In the genomic region with DNA sequence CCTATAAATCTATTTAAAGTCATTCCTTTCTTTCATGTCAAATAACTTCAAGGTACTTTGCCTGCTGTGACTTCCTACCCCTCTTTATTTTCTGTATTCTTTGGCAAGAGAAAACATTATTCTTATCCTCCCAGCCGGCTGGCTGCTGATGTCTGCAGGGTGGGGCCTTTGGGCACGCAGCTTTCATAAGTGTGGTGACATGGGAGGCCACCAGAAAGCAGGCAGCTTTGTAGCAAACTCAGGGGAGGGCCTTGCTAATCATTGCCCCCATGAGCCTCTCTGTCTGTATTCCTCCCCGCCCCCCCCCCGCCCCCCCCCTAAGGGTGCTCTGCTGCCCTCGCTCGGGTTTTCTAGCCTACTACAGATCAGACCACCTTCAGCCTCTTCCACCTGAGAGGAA, we compare ENCODE assay signal across 13 mouse cellular contexts. TPM values are rescaled to one million over a fixed set of nuclear protein-coding genes. Genes with fewer than 3 reads are reported as not detected.
A peak's percentile ranks its signal among the peaks of the same experiment; 100 is the strongest.
DNase-seq lines count a peak whose midpoint lies in the region; ATAC-seq and TF ChIP-seq lines count a peak whose summit lies in the region.
"Had no signal": no experiment of that assay in that cellular context is flagged by ENCODE, and none has a peak within 500 bp of the region (broad histone marks: within the 10 kb centered on the region; RNA-seq: fewer than 3 reads in every experiment).

No protein-coding gene starts in this region.

- no peak for DNase-seq in heart, embryonic 10.5 days (ENCODE audit: low spot score)
- DNase-seq in heart, postnatal 36 days: no peak
- DNase-seq in ES-E14 (ENCODE audit: low read depth, low spot score): no peak
- no peak for DNase-seq in forebrain, postnatal 0 days
- DNase-seq in midbrain, embryonic 14.5 days: peak; percentile 3
- DNase-seq in adrenal gland, adult 8-10 months: no peak
- no peak for DNase-seq in cerebellum, postnatal 25 days
- no peak for DNase-seq in left cerebral cortex, adult 9 months (ENCODE audit: low spot score in 2 of 2)
- DNase-seq: B cell, adult 2 months; cerebellum, adult 9-10 months; kidney, adult 2 months had no signal

- 0% methylated on average over 6 of the region's 6 CpGs for WGBS in heart, embryonic 10.5 days
- WGBS in forebrain, postnatal 0 days: 5% methylated on average over 4 of the region's 6 CpGs
- WGBS in midbrain, embryonic 14.5 days: 2% methylated on average over 6 of the region's 6 CpGs

- in situ Hi-C loops in ES-E14 (cut with MboI; ENCODE audit: low sequenced_read_pairs in 2 of 2, unreplicated experiment in 2 of 2): no loop called here

- no peak for TF ChIP-seq CTCF in forebrain, postnatal 0 days (IDR thresholded peaks at IDR 0.05; ENCODE audit: low read depth)

- no peaks in the 10 kb centered on the region for H3K36me3 ChIP-seq in heart, embryonic 10.5 days
- H3K36me3 ChIP-seq in ES-E14 (ENCODE audit: control insufficient read depth, insufficient read depth, low read length, poor library complexity, severe bottlenecking): no peaks in the 10 kb centered on the region
- H3K36me3 ChIP-seq in forebrain, postnatal 0 days (ENCODE audit: insufficient read depth): no peaks in the 10 kb centered on the region
- no peaks in the 10 kb centered on the region for H3K36me3 ChIP-seq in midbrain, embryonic 14.5 days (ENCODE audit: control insufficient read depth, insufficient read depth, low read length)

- H3K27me3 ChIP-seq in heart, embryonic 10.5 days (ENCODE audit: insufficient read depth, poor library complexity, severe bottlenecking): no peaks in the 10 kb centered on the region
- no peaks in the 10 kb centered on the region for H3K27me3 ChIP-seq in forebrain, postnatal 0 days (ENCODE audit: insufficient read depth, low read length)
- no peaks in the 10 kb centered on the region for H3K27me3 ChIP-seq in midbrain, embryonic 14.5 days (ENCODE audit: control insufficient read depth, insufficient read depth, low read length)

- H3K4me1 ChIP-seq in heart, embryonic 10.5 days: peaks cover 4% of the 10 kb centered on the region; the same call in 1 of the 2 replicates
- H3K4me1 ChIP-seq in ES-E14 (ENCODE audit: control insufficient read depth in 2 of 2, insufficient read depth in 2 of 2, low read length in 2 of 2, poor library complexity in 1 of 2): peaks cover 7 to 11% of the 10 kb centered on the region in 2 experiments; a peak in 2 of 4 replicates
- H3K4me1 ChIP-seq in forebrain, postnatal 0 days (ENCODE audit: insufficient read depth): no peaks in the 10 kb centered on the region
- no peaks in the 10 kb centered on the region for H3K4me1 ChIP-seq in midbrain, embryonic 14.5 days (ENCODE audit: control insufficient read depth, insufficient read depth, low read length)

- H3K9ac ChIP-seq in ES-E14 (ENCODE audit: insufficient read depth, low read depth, low read length, poor library complexity, severe bottlenecking): 0 out of 2 replicates have a peak overlapping the region, but pooled peaks have one; percentile 31
- no peak overlapping the region for H3K9ac ChIP-seq in forebrain, postnatal 0 days
- no peak overlapping the region for H3K9ac ChIP-seq in midbrain, embryonic 14.5 days (replicated peaks; ENCODE audit: low read length)

- intact Hi-C loops in heart, postnatal 36 days (cut with DNase I): no loop called here

- peak overlapping the region; percentile 24; the same call in 1 of the 2 replicates for H3K4me3 ChIP-seq in heart, embryonic 10.5 days
- H3K4me3 ChIP-seq in ES-E14 (ENCODE audit: insufficient read depth in 1 of 2, low read depth in 1 of 2, low read length in 2 of 2, poor library complexity in 1 of 2, severe bottlenecking in 1 of 2): peak overlapping the region; percentile 52 to 60; a peak in 2 of 4 replicates
- H3K4me3 ChIP-seq in forebrain, postnatal 0 days (ENCODE audit: low read depth, low read length): peak overlapping the region; percentile 9; the same call in 1 of the 2 replicates
- H3K4me3 ChIP-seq in midbrain, embryonic 14.5 days (replicated peaks; ENCODE audit: low read depth, low read length): no peak overlapping the region

- no peak for ATAC-seq in forebrain, postnatal 0 days
- ATAC-seq in midbrain, embryonic 14.5 days (ENCODE audit: low FRiP score, low TSS enrichment): no peak

- no peak overlapping the region for H3K27ac ChIP-seq in heart, embryonic 10.5 days
- no peak overlapping the region for H3K27ac ChIP-seq in ES-E14 (ENCODE audit: insufficient read depth, low read depth, low read length, poor library complexity, severe bottlenecking)
- no peak overlapping the region for H3K27ac ChIP-seq in forebrain, postnatal 0 days (ENCODE audit: low read depth, low read length)
- H3K27ac ChIP-seq in midbrain, embryonic 14.5 days (replicated peaks; ENCODE audit: low read depth, low read length): no peak overlapping the region

- H3K9me3 ChIP-seq in heart, embryonic 10.5 days: no peaks in the 10 kb centered on the region
- H3K9me3 ChIP-seq in ES-E14 (ENCODE audit: control insufficient read depth, insufficient read depth, low read depth, low read length): no peaks in the 10 kb centered on the region; the same call in 1 of the 2 replicates
- no peaks in the 10 kb centered on the region for H3K9me3 ChIP-seq in forebrain, postnatal 0 days (ENCODE audit: low read length)
- H3K9me3 ChIP-seq in midbrain, embryonic 14.5 days (ENCODE audit: control insufficient read depth, low read length): no peaks in the 10 kb centered on the region

- 0 out of 2 replicates have a peak overlapping the region, but pooled peaks have one; percentile 27 for H3K4me2 ChIP-seq in forebrain, postnatal 0 days (ENCODE audit: low read depth)
- peak overlapping the region; percentile 31; the same call in 1 of the 2 replicates for H3K4me2 ChIP-seq in midbrain, embryonic 14.5 days (ENCODE audit: low read length)

TF ChIP-seq in ES-E14, 5 proteins besides CTCF, POLR2A, EP300 and RAD21:
- TF ChIP-seq HCFC1 (IDR thresholded peaks at IDR 0.05; ENCODE audit: borderline replicate concordance, insufficient read depth, low read length): no peak
- no peak for TF ChIP-seq ZC3H11A (IDR thresholded peaks at IDR 0.05; ENCODE audit: borderline replicate concordance, low read depth, low read length)
- TF ChIP-seq MAFK (IDR thresholded peaks at IDR 0.05; ENCODE audit: insufficient read depth, low read depth, low read length): no peak
- no peak for TF ChIP-seq CHD2 (IDR thresholded peaks at IDR 0.05; ENCODE audit: low read depth, low read length)
- no peak for TF ChIP-seq ZNF384 (IDR thresholded peaks at IDR 0.05; ENCODE audit: low read depth, low read length)

RNA-seq across cellular contexts. Expression of gene Olfr45, which starts 5.9 kb away (rescaled TPM):
- polyA plus RNA-seq in heart, embryonic 10.5 days (2016; fragmentation: Nextera tagmentation; extraction: Ambion mirVana): not detected in 2 replicates
- total RNA-seq in heart, postnatal 36 days (2021): not detected
- total RNA-seq in ES-E14 (2012; rRNA removed): not detected in 2 replicates
- not detected in 2 replicates for total RNA-seq in forebrain, postnatal 0 days (2014; rRNA removed)
- polyA plus RNA-seq in forebrain, postnatal 0 days (2015; fragmentation: Nextera tagmentation; extraction: Ambion mirVana): not detected in 2 replicates
- not detected in 2 replicates for polyA plus RNA-seq in midbrain, embryonic 14.5 days (2014; fragmentation: Nextera tagmentation; extraction: Ambion mirVana)
- not detected for total RNA-seq in adrenal gland, adult 8-10 months (2022)
- polyA plus RNA-seq: kidney, adult 2 months; testis, adult 2 months had no signal

RNA-seq across cellular contexts. Expression of gene Olfr539, which starts 16.1 kb away (rescaled TPM):
- polyA plus RNA-seq in heart, embryonic 10.5 days (2016; fragmentation: Nextera tagmentation; extraction: Ambion mirVana): not detected in 2 replicates
- not detected for total RNA-seq in heart, postnatal 36 days (2021)
- total RNA-seq in ES-E14 (2012; rRNA removed): 0.40 and 0.53 TPM in 2 replicates
- under 0.01 TPM in 2 replicates for total RNA-seq in forebrain, postnatal 0 days (2014; rRNA removed)
- polyA plus RNA-seq in forebrain, postnatal 0 days (2015; fragmentation: Nextera tagmentation; extraction: Ambion mirVana): 0.05 TPM in 1 of 2 replicates, not detected in the other
- polyA plus RNA-seq in midbrain, embryonic 14.5 days (2014; fragmentation: Nextera tagmentation; extraction: Ambion mirVana): not detected in 2 replicates
- under 1 TPM; 0.03 TPM for total RNA-seq in adrenal gland, adult 8-10 months (2022)
- polyA plus RNA-seq: kidney, adult 2 months; limb, embryonic 11.5 days had no signal

RNA-seq across cellular contexts. Expression of gene Olfr541, which starts 21.2 kb away (rescaled TPM):
- not detected in 2 replicates for polyA plus RNA-seq in heart, embryonic 10.5 days (2016; fragmentation: Nextera tagmentation; extraction: Ambion mirVana)
- not detected for total RNA-seq in heart, postnatal 36 days (2021)
- total RNA-seq in ES-E14 (2012; rRNA removed): not detected in 2 replicates
- total RNA-seq in forebrain, postnatal 0 days (2014; rRNA removed): not detected in 2 replicates
- polyA plus RNA-seq in forebrain, postnatal 0 days (2015; fragmentation: Nextera tagmentation; extraction: Ambion mirVana): not detected in 2 replicates
- not detected in 2 replicates for polyA plus RNA-seq in midbrain, embryonic 14.5 days (2014; fragmentation: Nextera tagmentation; extraction: Ambion mirVana)
- total RNA-seq in adrenal gland, adult 8-10 months (2022): not detected
- polyA plus RNA-seq: kidney, adult 2 months; limb, embryonic 11.5 days; testis, adult 2 months had no signal

RNA-seq across cellular contexts. Expression of gene Olfr53, which starts 29.6 kb away (rescaled TPM):
- polyA plus RNA-seq in heart, embryonic 10.5 days (2016; fragmentation: Nextera tagmentation; extraction: Ambion mirVana): not detected in 2 replicates
- total RNA-seq in heart, postnatal 36 days (2021): not detected
- total RNA-seq in ES-E14 (2012; rRNA removed): not detected in 2 replicates
- total RNA-seq in forebrain, postnatal 0 days (2014; rRNA removed): not detected in 2 replicates
- not detected in 2 replicates for polyA plus RNA-seq in forebrain, postnatal 0 days (2015; fragmentation: Nextera tagmentation; extraction: Ambion mirVana)
- polyA plus RNA-seq in midbrain, embryonic 14.5 days (2014; fragmentation: Nextera tagmentation; extraction: Ambion mirVana): not detected in 2 replicates
- not detected for total RNA-seq in adrenal gland, adult 8-10 months (2022)
- polyA plus RNA-seq: kidney, adult 2 months; limb, embryonic 11.5 days; testis, adult 2 months had no signal

RNA-seq across cellular contexts. Expression of gene Olfr61, which starts 47.1 kb away (rescaled TPM):
- not detected in 2 replicates for polyA plus RNA-seq in heart, embryonic 10.5 days (2016; fragmentation: Nextera tagmentation; extraction: Ambion mirVana)
- not detected for total RNA-seq in heart, postnatal 36 days (2021)
- not detected in 2 replicates for total RNA-seq in ES-E14 (2012; rRNA removed)
- total RNA-seq in forebrain, postnatal 0 days (2014; rRNA removed): not detected in 2 replicates
- not detected in 2 replicates for polyA plus RNA-seq in forebrain, postnatal 0 days (2015; fragmentation: Nextera tagmentation; extraction: Ambion mirVana)
- polyA plus RNA-seq in midbrain, embryonic 14.5 days (2014; fragmentation: Nextera tagmentation; extraction: Ambion mirVana): not detected in 2 replicates
- not detected for total RNA-seq in adrenal gland, adult 8-10 months (2022)
- polyA plus RNA-seq: kidney, adult 2 months; limb, embryonic 11.5 days had no signal
